Mouse (Mus musculus): Measurements from ENCODE around the gene Nrp2. TPM values are rescaled to one million over a fixed set of nuclear protein-coding genes. Genes with fewer than 3 reads are reported as not detected.

Gene Nrp2
- polyA plus RNA-seq, 1 experiment from 2014 or later, result 13.3 TPM

DNA sequence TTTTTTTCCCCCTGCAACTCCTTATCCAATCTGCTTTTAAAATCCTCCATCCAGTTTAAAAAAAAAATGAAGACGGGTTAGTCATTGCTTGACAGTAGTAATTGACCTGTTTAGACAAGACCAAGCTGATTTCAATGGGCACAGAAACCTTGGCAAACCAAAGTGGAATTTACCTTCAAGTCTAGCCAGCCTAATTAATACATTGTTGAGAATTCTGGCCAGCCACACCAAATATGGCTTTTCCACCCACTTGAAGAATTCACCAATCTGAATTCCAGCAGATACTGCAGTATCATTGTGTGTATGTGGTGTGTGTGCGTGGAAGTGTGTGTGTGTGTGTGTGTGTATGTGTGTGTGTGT lies 91.8 kb downstream of the Nrp2 start:
- WGBS, result 38% methylated on average over 2 of the region's 2 CpGs
- H3K4me1 ChIP-seq (replicated peaks; ENCODE audit: control insufficient read depth, insufficient read depth, low read length), result peaks cover 21% of the 10 kb centered on the region
- no peaks in the 10 kb centered on the region for H3K9me3 ChIP-seq (ENCODE audit: control insufficient read depth, low read length)
- no peaks in the 10 kb centered on the region for H3K36me3 ChIP-seq (ENCODE audit: control insufficient read depth, insufficient read depth, low read length)
- H3K9ac ChIP-seq (ENCODE audit: low read length), result no peak overlapping the region
- H3K4me2 ChIP-seq (ENCODE audit: low read depth, low read length), result peak overlapping the region; percentile 22; the same call in 1 of the 2 replicates
- ATAC-seq (ENCODE audit: low read depth), result no peak
- H3K27ac ChIP-seq (ENCODE audit: low read length), result no peak overlapping the region
- H3K27me3 ChIP-seq (ENCODE audit: control insufficient read depth, insufficient read depth, low read depth, low read length), result no peaks in the 10 kb centered on the region
- H3K4me3 ChIP-seq (ENCODE audit: low read length), result no peak overlapping the region

DNA sequence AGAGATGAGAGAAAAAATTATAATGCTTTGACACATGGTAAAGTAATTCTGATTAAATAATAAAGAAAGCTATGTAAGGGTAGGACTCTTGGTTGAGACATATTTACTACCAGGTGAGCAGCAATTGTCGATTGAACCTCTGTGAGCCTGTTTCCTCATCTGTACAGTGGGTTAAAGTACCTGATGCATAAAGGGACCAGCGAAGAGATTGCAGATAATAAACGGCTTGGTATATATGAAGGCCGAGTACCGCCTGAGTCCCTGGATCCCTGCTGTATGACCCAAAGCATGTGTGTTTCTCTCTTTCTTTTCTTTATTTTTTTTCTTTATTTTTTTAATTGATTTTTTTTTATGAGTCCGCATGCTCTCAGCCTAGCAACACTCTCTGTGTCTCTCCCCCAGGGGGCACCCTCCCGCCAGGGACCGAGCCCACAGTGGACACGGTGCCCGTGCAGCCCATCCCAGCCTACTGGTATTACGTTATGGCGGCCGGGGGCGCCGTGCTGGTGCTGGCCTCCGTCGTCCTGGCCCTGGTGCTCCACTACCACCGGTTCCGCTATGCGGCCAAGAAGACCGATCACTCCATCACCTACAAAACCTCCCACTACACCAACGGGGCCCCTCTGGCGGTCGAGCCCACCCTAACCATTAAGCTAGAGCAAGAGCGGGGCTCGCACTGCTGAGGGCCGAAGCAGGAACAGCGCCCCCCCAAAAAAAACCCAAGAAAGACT lies 92.4 kb downstream of the Nrp2 start:
- peak overlapping the region; percentile 51 for H3K9ac ChIP-seq (ENCODE audit: low read length)
- peak overlapping the region; percentile 72 for H3K27ac ChIP-seq (ENCODE audit: low read length)
- peak; percentile 90 for ATAC-seq (ENCODE audit: low read depth)
- H3K4me3 ChIP-seq (ENCODE audit: low read length), result peak overlapping the region; percentile 34
- H3K27me3 ChIP-seq (ENCODE audit: control insufficient read depth, insufficient read depth, low read depth, low read length), result no peaks in the 10 kb centered on the region
- H3K9me3 ChIP-seq (ENCODE audit: control insufficient read depth, low read length), result no peaks in the 10 kb centered on the region
- H3K36me3 ChIP-seq (ENCODE audit: control insufficient read depth, insufficient read depth, low read length), result no peaks in the 10 kb centered on the region
- peaks cover 21% of the 10 kb centered on the region for H3K4me1 ChIP-seq (replicated peaks; ENCODE audit: control insufficient read depth, insufficient read depth, low read length)
- H3K4me2 ChIP-seq (ENCODE audit: low read depth, low read length), result peak overlapping the region; percentile 61
- WGBS, result 26% methylated on average over 28 of the region's 28 CpGs

DNA sequence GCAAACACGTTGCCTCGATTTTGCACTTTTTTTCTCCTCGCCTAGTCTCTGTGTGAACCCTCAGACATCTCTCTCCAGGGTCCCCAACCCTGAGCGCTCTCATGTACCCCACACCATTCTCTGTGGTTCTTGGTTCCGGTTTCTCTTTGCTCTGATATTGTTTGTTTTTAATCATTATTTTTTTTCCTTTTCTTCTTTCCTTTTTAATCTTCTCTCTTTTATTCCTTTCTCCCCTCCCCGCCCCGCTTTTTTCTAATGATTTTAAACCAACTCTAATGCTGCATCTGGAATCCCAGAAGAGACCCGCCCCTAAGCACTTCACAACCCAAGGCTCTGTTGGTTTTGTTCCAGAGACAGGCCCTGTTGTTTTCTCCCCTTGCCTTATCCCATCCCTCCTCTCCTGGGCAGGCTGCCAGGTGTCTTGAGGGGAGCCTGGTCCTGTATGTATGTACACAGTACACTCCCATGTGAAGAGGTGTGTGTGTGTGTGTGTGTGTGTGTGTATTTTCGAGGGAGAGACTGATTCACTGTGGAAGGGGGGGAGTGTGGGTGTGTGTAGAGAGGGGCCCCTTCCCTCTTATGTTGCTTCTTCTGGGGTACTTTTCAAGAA lies 93.1 kb downstream of the Nrp2 start:
- Histone ChIP-seq H3K9me3 (ENCODE audit: control insufficient read depth, low read length) (no peaks in the 10 kb centered on the region), H3K9ac (ENCODE audit: low read length) (peak overlapping the region; percentile 51), H3K27me3 (ENCODE audit: control insufficient read depth, insufficient read depth, low read depth, low read length) (no peaks in the 10 kb centered on the region), H3K36me3 (ENCODE audit: control insufficient read depth, insufficient read depth, low read length) (no peaks in the 10 kb centered on the region), H3K4me2 (ENCODE audit: low read depth, low read length) (peak overlapping the region; percentile 61), H3K4me3 (ENCODE audit: low read length) (peak overlapping the region; percentile 34), H3K27ac (ENCODE audit: low read length) (peak overlapping the region; percentile 72), H3K4me1 (replicated peaks; ENCODE audit: control insufficient read depth, insufficient read depth, low read length) (peaks cover 21% of the 10 kb centered on the region)
- peak; percentile 86 for ATAC-seq (ENCODE audit: low read depth)
- 33% methylated on average over 9 of the region's 9 CpGs for WGBS

DNA sequence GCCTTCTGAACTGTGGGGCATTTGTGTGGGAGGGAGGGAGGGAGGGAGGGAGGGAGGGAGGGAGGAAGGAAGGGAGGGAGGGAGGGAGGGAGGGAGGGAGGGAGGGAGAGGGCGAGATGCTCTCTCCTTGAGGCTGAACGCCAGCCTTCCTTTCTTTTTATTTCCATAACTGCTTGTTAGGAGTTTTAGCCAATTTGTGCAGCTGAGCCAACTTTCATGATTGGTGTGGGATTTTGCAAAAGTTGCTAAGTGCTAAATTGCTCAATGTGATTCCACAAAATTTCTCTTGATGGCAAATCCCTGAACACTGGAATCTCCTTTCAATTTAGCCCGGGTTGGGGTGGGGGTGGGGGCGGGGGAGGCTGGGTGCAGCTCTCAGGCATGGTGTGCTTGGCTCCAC lies 96.3 kb downstream of the Nrp2 start:
- no peak overlapping the region for H3K4me2 ChIP-seq (ENCODE audit: low read depth, low read length)
- H3K9ac ChIP-seq (ENCODE audit: low read length), result no peak overlapping the region
- peak; percentile 15; the same call in 1 of the 2 replicates for ATAC-seq (ENCODE audit: low read depth)
- no peak overlapping the region for H3K4me3 ChIP-seq (ENCODE audit: low read length)
- peaks cover 18% of the 10 kb centered on the region for H3K4me1 ChIP-seq (replicated peaks; ENCODE audit: control insufficient read depth, insufficient read depth, low read length)
- peak overlapping the region; percentile 44 for H3K27ac ChIP-seq (ENCODE audit: low read length)
- no peaks in the 10 kb centered on the region for H3K9me3 ChIP-seq (ENCODE audit: control insufficient read depth, low read length)
- H3K27me3 ChIP-seq (ENCODE audit: control insufficient read depth, insufficient read depth, low read depth, low read length), result no peaks in the 10 kb centered on the region
- WGBS, result 41% methylated on average over 4 of the region's 4 CpGs
- no peaks in the 10 kb centered on the region for H3K36me3 ChIP-seq (ENCODE audit: control insufficient read depth, insufficient read depth, low read length)

DNA sequence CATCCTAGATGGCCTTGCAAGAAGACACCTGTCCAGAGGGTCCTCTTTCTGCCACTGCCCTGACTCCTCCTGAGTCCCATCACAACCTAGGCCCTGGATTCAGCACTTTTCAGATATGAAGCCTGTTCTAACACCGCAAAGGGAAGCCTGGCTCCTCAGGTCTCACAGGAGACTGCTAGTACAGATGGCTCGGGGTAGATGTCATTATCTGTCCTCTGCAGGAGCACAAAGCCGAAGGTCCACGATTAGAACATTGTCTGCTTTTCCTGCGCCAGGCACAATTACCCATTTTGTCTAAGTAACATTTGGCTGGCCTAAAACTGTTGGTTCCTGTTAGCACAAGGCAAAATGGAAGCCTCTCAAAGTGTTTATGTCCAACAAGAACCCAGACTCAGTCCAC lies 97.3 kb downstream of the Nrp2 start:
- Histone ChIP-seq H3K27me3 (ENCODE audit: control insufficient read depth, insufficient read depth, low read depth, low read length) (no peaks in the 10 kb centered on the region), H3K4me2 (ENCODE audit: low read depth, low read length) (no peak overlapping the region), H3K4me3 (ENCODE audit: low read length) (no peak overlapping the region), H3K36me3 (ENCODE audit: control insufficient read depth, insufficient read depth, low read length) (no peaks in the 10 kb centered on the region), H3K27ac (ENCODE audit: low read length) (no peak overlapping the region), H3K4me1 (replicated peaks; ENCODE audit: control insufficient read depth, insufficient read depth, low read length) (peaks cover 10% of the 10 kb centered on the region), H3K9me3 (ENCODE audit: control insufficient read depth, low read length) (no peaks in the 10 kb centered on the region), H3K9ac (ENCODE audit: low read length) (no peak overlapping the region)
- no peak for ATAC-seq (ENCODE audit: low read depth)
- 96% methylated on average over 5 of the region's 5 CpGs for WGBS

DNA sequence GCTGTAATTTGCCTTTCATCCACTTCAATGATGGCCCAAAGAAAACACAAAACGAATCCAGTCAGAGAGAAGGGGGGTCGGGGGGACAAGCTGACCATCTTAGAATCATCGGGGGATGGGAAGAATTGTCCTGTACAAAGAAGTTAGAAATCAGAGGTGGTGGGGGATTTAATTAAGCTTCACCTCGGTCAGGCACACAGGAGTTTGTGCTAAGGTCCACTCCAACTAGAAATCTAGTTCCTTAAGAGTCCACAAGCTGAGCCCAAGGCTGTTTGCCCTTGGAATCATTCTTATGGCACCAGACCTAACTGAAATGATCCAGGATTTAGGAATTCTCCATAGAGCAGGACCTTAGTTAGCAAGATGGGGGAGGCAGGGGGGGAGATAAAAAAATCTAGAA lies 98.3 kb downstream of the Nrp2 start:
- no peak overlapping the region for H3K27ac ChIP-seq (ENCODE audit: low read length)
- 59% methylated on average over 4 of the region's 4 CpGs for WGBS

DNA sequence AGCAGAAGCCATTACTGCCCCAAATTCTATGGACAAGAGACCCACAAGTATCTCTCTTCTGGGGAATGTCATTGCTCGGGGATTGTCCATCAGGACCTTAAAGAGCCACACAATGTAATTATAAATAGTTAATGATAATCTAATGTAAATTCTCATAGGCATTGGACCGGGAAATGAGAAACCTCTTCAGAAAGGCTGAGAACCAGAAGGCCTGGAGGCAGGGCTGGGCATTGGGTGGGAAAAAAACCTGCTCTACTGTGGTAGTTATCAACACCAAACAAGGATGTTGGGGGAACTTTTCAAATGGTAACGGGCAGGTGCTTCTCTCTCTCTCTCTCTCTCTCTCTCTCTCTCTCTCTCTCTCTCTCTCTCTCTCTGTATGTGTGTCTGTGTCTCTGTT lies 98.8 kb downstream of the Nrp2 start:
- no peak overlapping the region for H3K27ac ChIP-seq (ENCODE audit: low read length)
- no peak overlapping the region for H3K9ac ChIP-seq (ENCODE audit: low read length)
- no peak for ATAC-seq (ENCODE audit: low read depth)
- H3K27me3 ChIP-seq (ENCODE audit: control insufficient read depth, insufficient read depth, low read depth, low read length), result no peaks in the 10 kb centered on the region
- no peaks in the 10 kb centered on the region for H3K36me3 ChIP-seq (ENCODE audit: control insufficient read depth, insufficient read depth, low read length)
- WGBS, result 66% methylated on average over 3 of the region's 3 CpGs
- peaks cover 9% of the 10 kb centered on the region for H3K4me1 ChIP-seq (replicated peaks; ENCODE audit: control insufficient read depth, insufficient read depth, low read length)
- H3K4me2 ChIP-seq (ENCODE audit: low read depth, low read length), result no peak overlapping the region
- no peaks in the 10 kb centered on the region for H3K9me3 ChIP-seq (ENCODE audit: control insufficient read depth, low read length)
- H3K4me3 ChIP-seq (ENCODE audit: low read length), result no peak overlapping the region

More for the DNA sequence above, 98.3 kb downstream of the Nrp2 start:
- Histone ChIP-seq H3K9ac (ENCODE audit: low read length) (no peak overlapping the region), H3K4me3 (ENCODE audit: low read length) (no peak overlapping the region), H3K27me3 (ENCODE audit: control insufficient read depth, insufficient read depth, low read depth, low read length) (no peaks in the 10 kb centered on the region), H3K9me3 (ENCODE audit: control insufficient read depth, low read length) (no peaks in the 10 kb centered on the region), H3K4me1 (replicated peaks; ENCODE audit: control insufficient read depth, insufficient read depth, low read length) (peaks cover 6% of the 10 kb centered on the region), H3K4me2 (ENCODE audit: low read depth, low read length) (no peak overlapping the region), H3K36me3 (ENCODE audit: control insufficient read depth, insufficient read depth, low read length) (no peaks in the 10 kb centered on the region)
- no peak for ATAC-seq (ENCODE audit: low read depth)

DNA sequence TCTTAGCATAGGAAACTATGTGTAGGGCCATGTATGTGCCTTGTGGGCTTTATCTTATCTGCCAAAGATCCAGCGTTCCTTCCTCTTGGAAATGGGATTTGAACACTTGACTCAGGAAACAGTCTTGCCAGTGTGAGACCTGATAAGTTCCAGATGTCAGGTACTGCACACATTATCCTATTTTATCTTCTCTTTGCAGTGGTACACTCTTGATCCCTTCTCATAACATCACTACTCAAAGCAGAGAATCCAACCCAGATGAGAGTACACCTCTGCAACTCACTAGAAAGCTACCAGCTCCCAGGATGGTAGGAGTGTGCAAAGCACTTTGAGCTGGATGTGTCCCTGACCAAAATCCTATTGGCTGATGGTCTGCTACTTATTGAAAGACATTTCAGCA lies 100.5 kb downstream of the Nrp2 start:
- Histone ChIP-seq H3K9ac (ENCODE audit: low read length) (no peak overlapping the region), H3K27me3 (ENCODE audit: control insufficient read depth, insufficient read depth, low read depth, low read length) (no peaks in the 10 kb centered on the region), H3K9me3 (ENCODE audit: control insufficient read depth, low read length) (no peaks in the 10 kb centered on the region), H3K36me3 (ENCODE audit: control insufficient read depth, insufficient read depth, low read length) (no peaks in the 10 kb centered on the region), H3K27ac (ENCODE audit: low read length) (no peak overlapping the region), H3K4me3 (ENCODE audit: low read length) (no peak overlapping the region), H3K4me1 (replicated peaks; ENCODE audit: control insufficient read depth, insufficient read depth, low read length) (peaks cover 9% of the 10 kb centered on the region), H3K4me2 (ENCODE audit: low read depth, low read length) (no peak overlapping the region)
- WGBS, result 41% methylated on average over 1 of the region's 1 CpGs
- ATAC-seq (ENCODE audit: low read depth), result no peak

DNA sequence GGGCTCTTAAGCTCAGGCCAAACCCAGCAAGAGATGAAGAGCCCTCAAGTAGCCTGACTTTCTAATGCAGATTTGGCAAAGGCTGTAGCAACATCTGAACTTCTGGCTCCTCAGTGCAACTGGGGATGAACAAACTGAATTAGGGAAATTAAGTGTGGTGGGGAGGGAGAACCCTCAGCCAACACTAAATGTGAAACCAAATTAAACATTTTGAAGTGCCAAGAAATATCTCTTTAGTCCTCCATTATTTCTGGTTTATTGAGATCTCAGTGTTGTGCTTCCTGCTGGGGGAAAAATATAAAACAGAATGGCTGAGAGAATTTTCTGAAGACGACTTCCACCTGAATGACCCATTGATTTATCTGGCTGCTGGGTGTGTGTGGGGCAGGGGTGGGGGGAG lies 102.9 kb downstream of the Nrp2 start:
- Histone ChIP-seq H3K27me3 (ENCODE audit: control insufficient read depth, insufficient read depth, low read depth, low read length) (no peaks in the 10 kb centered on the region), H3K27ac (ENCODE audit: low read length) (no peak overlapping the region), H3K4me3 (ENCODE audit: low read length) (no peak overlapping the region), H3K9ac (ENCODE audit: low read length) (no peak overlapping the region), H3K9me3 (ENCODE audit: control insufficient read depth, low read length) (no peaks in the 10 kb centered on the region), H3K4me2 (ENCODE audit: low read depth, low read length) (no peak overlapping the region), H3K36me3 (ENCODE audit: control insufficient read depth, insufficient read depth, low read length) (no peaks in the 10 kb centered on the region), H3K4me1 (replicated peaks; ENCODE audit: control insufficient read depth, insufficient read depth, low read length) (peaks cover 6% of the 10 kb centered on the region)
- 27% methylated on average over 1 of the region's 1 CpGs for WGBS
- ATAC-seq (ENCODE audit: low read depth), result no peak

Data from lung, embryonic 16.5 days (tissue).